Mouse (Mus musculus) kidney, adult 2 months (tissue): ENCODE data around the gene Avil.

Experiments used
- CTCF ChIP-seq: fragments of 200-500 bp; conservative IDR thresholded peaks from 2 replicates; pipeline ENCODE4 v1.5.1; 2011; ENCODE audit warnings: low read depth, mild to moderate bottlenecking, control low read depth, low read length, moderate library complexity, mixed read lengths; ENCODE audit not compliant: insufficient read depth, insufficient read length
- POLR2A ChIP-seq: fragments of 200-500 bp; IDR thresholded peaks from one replicate; pipeline ENCODE4 v1.6.1; 2011; ENCODE audit warnings: low read depth, low read length, control low read depth

DNA sequence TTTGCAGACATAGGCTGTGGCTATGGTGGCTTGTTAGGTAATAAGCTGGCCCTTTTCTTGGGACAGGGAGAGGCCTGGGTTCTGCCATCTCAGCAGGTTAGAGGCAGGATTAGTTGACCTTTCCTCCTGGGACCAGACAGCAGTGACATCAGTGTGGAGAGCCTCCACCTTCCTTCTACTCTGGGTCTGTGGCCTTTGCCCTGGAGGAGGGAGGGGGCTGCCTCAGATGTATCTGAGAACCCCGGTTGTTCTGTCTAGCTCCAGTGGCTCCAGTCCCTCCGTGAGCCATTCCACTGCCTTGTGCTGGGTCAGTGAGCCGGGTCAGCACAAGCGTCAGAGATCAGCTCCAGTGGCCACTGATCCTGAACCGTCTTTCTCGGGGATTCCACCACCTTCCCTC lies 42.7 kb downstream of the Avil start:
- TF ChIP-seq POLR2A (no peak), CTCF (no peak)
